Mouse (Mus musculus): Measurements from ENCODE around the gene Fndc4. TPM values are rescaled to one million over a fixed set of nuclear protein-coding genes. Genes with fewer than 3 reads are reported as not detected.
A peak's percentile ranks its signal among the peaks of the same experiment; 100 is the strongest.

Gene Fndc4
- 13.9 and 15.7 TPM in 2 replicates for polyA plus RNA-seq (2016; fragmentation: Nextera tagmentation; extraction: Ambion mirVana)

- Histone ChIP-seq H3K9ac (peak within 1 kb of the TSS; percentile 74), H3K4me2 (peak within 1 kb of the TSS; percentile 89), H3K9me3 (replicated peaks) (no peaks in the 10 kb centered on the region), H3K27me3 (replicated peaks) (peaks cover 60% of the 10 kb centered on the region), H3K4me1 (peaks cover 29% of the 10 kb centered on the region), H3K4me3 (peak within 1 kb of the TSS; percentile 65), H3K36me3 (no peaks in the 10 kb centered on the region), H3K27ac (peak within 1 kb of the TSS; percentile 33; the same call in 1 of the 2 replicates)
- no peak for ATAC-seq
- under 1% methylated on average over 23 of the region's 46 CpGs for WGBS (ENCODE audit: insufficient replicate concordance)
Measured at GRCm38 (mm10) chr5:31295606-31296141, at the start of gene Fndc4. TSS of gene Fndc4 (minus strand) at chr5:31296080.

- Histone ChIP-seq H3K4me1 (no peaks in the 10 kb centered on the region), H3K9ac (no peak overlapping the region), H3K9me3 (replicated peaks) (peaks cover 4% of the 10 kb centered on the region; the same call in 1 of the 2 replicates), H3K27ac (no peak overlapping the region), H3K36me3 (no peaks in the 10 kb centered on the region), H3K27me3 (replicated peaks) (no peaks in the 10 kb centered on the region), H3K4me2 (no peak overlapping the region), H3K4me3 (no peak overlapping the region)
- ATAC-seq: no peak
- WGBS (ENCODE audit: insufficient replicate concordance): 37% methylated on average over 7 of the region's 7 CpGs
Measured at GRCm38 (mm10) chr5:31328255-31328654, 32.4 kb upstream of the Fndc4 start.

DNA sequence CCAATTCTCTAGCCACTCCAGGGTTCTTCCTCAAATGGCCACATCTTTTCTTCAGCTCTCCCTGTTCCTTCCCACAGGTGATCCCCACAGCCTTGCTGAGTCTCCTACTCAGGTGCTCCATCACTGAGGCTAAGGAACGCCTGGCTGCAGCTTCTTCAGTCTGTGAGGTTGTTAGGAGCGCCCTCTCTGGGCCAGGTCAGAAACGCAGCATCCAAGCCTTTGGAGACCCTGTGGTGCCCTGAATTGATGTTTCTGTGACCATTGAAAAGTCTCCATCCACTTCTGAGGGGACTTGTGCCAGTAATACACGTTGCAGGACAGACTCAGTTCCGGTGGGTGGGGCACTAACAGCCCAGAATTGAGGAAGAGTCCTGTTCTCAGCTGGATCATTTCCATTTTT, 31.0 kb upstream of the Fndc4 start:
- no peak overlapping the region for H3K4me3 ChIP-seq
- ATAC-seq: no peak
- no peak overlapping the region for H3K4me2 ChIP-seq
- no peaks in the 10 kb centered on the region for H3K4me1 ChIP-seq
- no peaks in the 10 kb centered on the region for H3K27me3 ChIP-seq (replicated peaks)
- no peaks in the 10 kb centered on the region for H3K9me3 ChIP-seq (replicated peaks)
- 21% methylated on average over 5 of the region's 5 CpGs for WGBS (ENCODE audit: insufficient replicate concordance)
- H3K27ac ChIP-seq: no peak overlapping the region
- no peaks in the 10 kb centered on the region for H3K36me3 ChIP-seq
- no peak overlapping the region for H3K9ac ChIP-seq

- 40% methylated on average over 3 of the region's 3 CpGs for whole genome bisulfite sequencing (ENCODE audit: insufficient replicate concordance)
- H3K9ac ChIP-seq: no peak overlapping the region
- H3K4me3 ChIP-seq: no peak overlapping the region
- ATAC-seq: no peak
- no peak overlapping the region for H3K4me2 ChIP-seq
- H3K4me1 ChIP-seq: no peaks in the 10 kb centered on the region
- H3K9me3 ChIP-seq (replicated peaks): no peaks in the 10 kb centered on the region
- H3K27ac ChIP-seq: no peak overlapping the region
- H3K36me3 ChIP-seq: no peaks in the 10 kb centered on the region
- H3K27me3 ChIP-seq (replicated peaks): no peaks in the 10 kb centered on the region
Measured at GRCm38 (mm10) chr5:31324085-31324484, 28.2 kb upstream of the Fndc4 start.

DNA sequence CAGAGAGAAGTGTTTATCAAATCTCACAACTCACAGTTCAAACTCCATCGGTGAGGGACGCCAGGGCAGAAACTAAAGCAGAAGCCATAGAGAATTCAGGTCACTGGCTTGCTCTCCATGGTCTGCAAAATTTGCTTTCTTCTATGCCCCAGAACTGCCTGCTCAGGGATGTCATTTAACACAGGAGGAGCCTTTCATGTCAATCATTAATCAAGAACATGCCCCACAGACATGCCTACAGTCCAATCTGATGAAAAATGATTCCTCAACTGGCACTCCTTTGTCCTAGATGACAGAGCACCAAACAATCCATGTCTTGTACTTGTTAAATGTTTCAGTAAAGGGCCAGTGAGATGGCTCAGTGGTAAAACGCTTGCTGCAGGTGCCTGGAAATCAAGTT, 26.9 kb upstream of the Fndc4 start:
- Histone ChIP-seq H3K9me3 (replicated peaks) (no peaks in the 10 kb centered on the region), H3K4me3 (no peak overlapping the region), H3K27ac (no peak overlapping the region), H3K9ac (no peak overlapping the region), H3K36me3 (no peaks in the 10 kb centered on the region), H3K4me2 (no peak overlapping the region), H3K4me1 (no peaks in the 10 kb centered on the region), H3K27me3 (replicated peaks) (no peaks in the 10 kb centered on the region)
- no peak for ATAC-seq
- 61% methylated on average over 3 of the region's 3 CpGs for WGBS (ENCODE audit: insufficient replicate concordance)

GRCm38 (mm10) chr5:31312806-31313205, 16.9 kb upstream of the Fndc4 start:
- H3K9ac ChIP-seq: no peak overlapping the region
- no peak for ATAC-seq
- H3K27me3 ChIP-seq (replicated peaks): 0 out of 2 replicates have a peak, but pooled peaks cover 5% of the 10 kb centered on the region
- H3K4me2 ChIP-seq: no peak overlapping the region
- H3K27ac ChIP-seq: no peak overlapping the region
- H3K4me3 ChIP-seq: no peak overlapping the region
- no peaks in the 10 kb centered on the region for H3K4me1 ChIP-seq
- no peaks in the 10 kb centered on the region; the same call in 1 of the 2 replicates for H3K36me3 ChIP-seq
- no peaks in the 10 kb centered on the region for H3K9me3 ChIP-seq (replicated peaks)
- 62% methylated on average over 8 of the region's 8 CpGs for WGBS (ENCODE audit: insufficient replicate concordance)

GRCm38 (mm10) chr5:31303093-31303492, 7.2 kb upstream of the Fndc4 start:
- 73% methylated on average over 6 of the region's 6 CpGs for WGBS (ENCODE audit: insufficient replicate concordance)
- Histone ChIP-seq H3K9me3 (replicated peaks) (no peaks in the 10 kb centered on the region), H3K27me3 (replicated peaks) (peaks cover 14% of the 10 kb centered on the region), H3K4me1 (no peaks in the 10 kb centered on the region), H3K4me3 (no peak overlapping the region), H3K36me3 (no peaks in the 10 kb centered on the region), H3K4me2 (no peak overlapping the region), H3K9ac (no peak overlapping the region), H3K27ac (no peak overlapping the region)
- no peak for ATAC-seq

- H3K36me3 ChIP-seq: no peaks in the 10 kb centered on the region
- ATAC-seq: no peak
- no peak overlapping the region for H3K9ac ChIP-seq
- H3K4me2 ChIP-seq: no peak overlapping the region
- 45% methylated on average over 8 of the region's 8 CpGs for WGBS (ENCODE audit: insufficient replicate concordance)
- H3K4me1 ChIP-seq: no peaks in the 10 kb centered on the region
- peaks cover 26% of the 10 kb centered on the region for H3K27me3 ChIP-seq (replicated peaks)
- H3K9me3 ChIP-seq (replicated peaks): no peaks in the 10 kb centered on the region
- H3K27ac ChIP-seq: no peak overlapping the region
- no peak overlapping the region for H3K4me3 ChIP-seq
Measured at GRCm38 (mm10) chr5:31301866-31302265, 6.0 kb upstream of the Fndc4 start.

DNA sequence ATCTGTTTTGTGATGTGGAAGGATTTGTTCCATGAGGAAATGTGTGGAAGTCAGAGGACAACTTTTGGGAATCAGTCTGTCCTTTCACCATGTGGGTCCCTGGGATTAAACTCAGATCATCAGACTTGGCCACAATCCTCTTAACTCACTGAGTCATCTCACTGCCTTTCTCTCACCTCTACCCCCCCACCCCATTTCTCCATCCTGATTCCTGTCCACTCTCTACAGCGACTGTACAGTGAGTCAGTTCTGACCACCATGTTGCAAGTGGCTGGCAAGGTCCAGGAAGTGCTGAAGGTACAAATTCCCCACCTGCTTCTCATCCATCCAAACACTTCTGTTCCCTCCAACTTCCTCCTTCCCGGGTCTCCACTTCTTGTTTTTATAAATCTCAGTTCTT, 2.6 kb upstream of the Fndc4 start:
- no peak for ATAC-seq
- Histone ChIP-seq H3K9ac (no peak overlapping the region), H3K4me1 (peaks cover 17% of the 10 kb centered on the region), H3K4me2 (no peak overlapping the region), H3K9me3 (replicated peaks) (no peaks in the 10 kb centered on the region), H3K36me3 (no peaks in the 10 kb centered on the region), H3K27ac (no peak overlapping the region), H3K27me3 (replicated peaks) (peaks cover 59% of the 10 kb centered on the region), H3K4me3 (no peak overlapping the region)
- 24% methylated on average over 2 of the region's 2 CpGs for WGBS (ENCODE audit: insufficient replicate concordance)

- Histone ChIP-seq H3K9me3 (replicated peaks) (no peaks in the 10 kb centered on the region), H3K4me1 (peaks cover 17% of the 10 kb centered on the region), H3K27me3 (replicated peaks) (peaks cover 60% of the 10 kb centered on the region), H3K27ac (no peak overlapping the region), H3K4me3 (no peak overlapping the region), H3K9ac (no peak overlapping the region), H3K4me2 (no peak overlapping the region), H3K36me3 (no peaks in the 10 kb centered on the region)
- 53% methylated on average over 3 of the region's 3 CpGs for WGBS (ENCODE audit: insufficient replicate concordance)
- ATAC-seq: no peak
Measured at GRCm38 (mm10) chr5:31297981-31298380, 2.1 kb upstream of the Fndc4 start.

DNA sequence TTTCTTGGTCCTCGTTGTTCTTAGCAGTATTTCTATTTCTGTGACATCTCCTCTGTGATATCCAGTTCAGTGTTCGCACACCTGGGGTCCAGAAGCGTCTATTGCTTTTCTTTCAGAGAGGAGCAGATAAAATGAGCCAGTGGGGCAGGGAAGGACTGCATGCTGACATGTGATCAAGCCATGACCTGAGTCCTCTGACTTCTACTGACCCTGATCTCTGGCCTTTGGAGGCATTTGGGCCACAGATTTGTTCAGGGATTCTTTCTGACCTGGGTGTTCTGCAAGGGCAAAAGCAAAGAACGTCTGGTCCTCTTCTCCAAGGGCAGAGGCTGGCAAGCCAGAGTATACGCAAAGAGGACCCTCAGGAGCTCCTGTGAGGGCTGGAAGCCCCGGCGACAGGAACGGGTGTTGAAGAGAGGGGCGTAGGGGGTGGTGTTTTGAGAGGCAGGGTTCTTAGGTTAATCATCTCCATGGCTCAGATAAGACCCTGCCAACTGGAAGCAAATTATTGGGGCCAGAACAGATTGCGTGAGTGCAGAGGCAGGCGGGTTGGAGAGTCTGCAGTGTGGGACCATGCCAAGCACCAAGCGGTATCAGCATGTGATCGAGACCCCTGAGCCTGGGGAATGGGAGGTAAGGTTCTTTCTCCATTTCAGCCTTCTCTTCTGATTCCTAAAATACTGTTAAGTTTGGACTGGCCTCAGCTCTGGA, 1.3 kb upstream of the Fndc4 start, which contains the start of gene Gckr:
Gckr (plus strand) TSS at position 397 of the 711 bp plus-strand sequence.
- Histone ChIP-seq H3K27me3 (replicated peaks) (peaks cover 60% of the 10 kb centered on the region), H3K36me3 (no peaks in the 10 kb centered on the region), H3K9me3 (replicated peaks) (no peaks in the 10 kb centered on the region), H3K4me3 (no peak within 1 kb of the TSS), H3K9ac (no peak within 1 kb of the TSS), H3K4me2 (peak within 1 kb of the TSS; percentile 89; the same call in 1 of the 2 replicates), H3K4me1 (peaks cover 21% of the 10 kb centered on the region), H3K27ac (peak within 1 kb of the TSS; percentile 33; the same call in 1 of the 2 replicates)
- WGBS (ENCODE audit: insufficient replicate concordance): 53% methylated on average over 13 of the region's 13 CpGs
- ATAC-seq: peak; percentile 23

- Histone ChIP-seq H3K27me3 (replicated peaks) (peaks cover 58% of the 10 kb centered on the region), H3K9me3 (replicated peaks) (no peaks in the 10 kb centered on the region), H3K27ac (peak overlapping the region; percentile 29; the same call in 1 of the 2 replicates), H3K4me2 (peak overlapping the region; percentile 89), H3K36me3 (no peaks in the 10 kb centered on the region), H3K4me3 (peak overlapping the region; percentile 65), H3K9ac (peak overlapping the region; percentile 74), H3K4me1 (peaks cover 35% of the 10 kb centered on the region)
- ATAC-seq: no peak
- WGBS (ENCODE audit: insufficient replicate concordance): 13% methylated on average over 29 of the region's 29 CpGs
Measured at GRCm38 (mm10) chr5:31294964-31295605, 795 bp downstream of the Fndc4 start.

Measured in liver, embryonic 12.5 days (tissue).